Mouse (Mus musculus): ENCODE data around the gene Mgat5b.
A peak's percentile ranks its signal among the peaks of the same experiment; 100 is the strongest.

The Mgat5b gene

DNA sequence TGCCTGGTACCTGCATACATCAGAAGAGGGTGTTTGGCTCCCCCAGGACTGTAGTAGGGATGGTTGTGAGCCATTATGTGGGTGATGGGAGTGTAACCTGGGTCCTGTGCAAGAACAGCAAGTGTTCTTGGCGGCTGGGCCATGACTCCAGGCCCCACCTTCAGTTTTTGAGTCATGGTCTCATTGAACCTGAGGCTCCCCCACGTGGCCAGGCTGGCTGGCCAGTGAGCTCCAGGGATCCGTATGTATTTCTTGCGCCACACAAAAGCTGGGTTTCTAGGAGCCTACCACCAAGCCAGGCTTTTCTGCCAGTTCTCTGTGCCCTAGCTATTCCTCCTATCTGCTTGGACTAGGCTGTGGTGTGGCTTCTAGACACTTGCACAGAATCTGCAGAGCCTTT, 63.9 kb downstream of the Mgat5b start:
- DNase-seq (ENCODE audit: low spot score) = no peak

DNA sequence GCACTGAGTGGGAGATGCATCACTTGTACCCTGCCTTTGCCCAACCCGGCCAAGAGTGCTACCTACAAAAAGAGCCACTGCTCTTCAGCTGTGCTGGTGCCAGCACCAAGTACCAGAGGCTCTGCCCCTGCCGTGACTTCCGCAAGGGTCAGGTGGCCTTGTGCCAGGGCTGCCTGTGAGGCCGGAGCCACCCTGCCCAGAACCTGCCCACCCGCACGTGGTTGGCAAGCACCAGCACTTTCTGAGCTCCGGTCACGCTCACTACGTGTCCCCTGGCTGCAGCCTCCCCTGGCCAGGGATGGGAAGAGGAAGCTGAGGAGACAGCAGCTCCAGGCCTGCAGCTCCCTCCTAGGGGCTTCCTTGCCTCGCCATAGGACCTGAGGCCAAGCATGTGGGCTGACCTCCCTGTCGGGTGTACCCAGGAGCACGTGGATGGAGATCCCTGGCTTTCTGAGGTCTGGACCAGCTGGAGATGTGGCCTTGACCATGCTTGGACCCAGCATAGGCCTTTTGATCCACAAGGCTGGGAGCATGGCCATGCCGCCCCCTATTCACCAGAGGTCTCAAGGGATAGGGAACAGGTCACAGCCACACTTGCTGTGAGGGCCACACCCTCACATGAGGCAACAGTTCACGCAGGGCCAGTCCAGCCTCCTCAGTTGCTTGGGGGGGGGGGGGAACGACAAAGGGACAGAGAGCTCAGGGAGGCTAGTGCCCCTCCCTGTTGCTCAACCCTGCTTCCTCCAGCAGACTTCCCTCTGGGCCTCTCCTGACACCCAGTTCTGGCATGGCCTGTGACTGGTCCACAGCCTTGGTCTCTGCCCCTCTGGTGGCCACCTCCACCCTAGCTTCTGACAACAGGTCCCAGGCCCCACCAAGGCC, 67.1 kb downstream of the Mgat5b start:
- peak; percentile 13 for DNase-seq (ENCODE audit: low spot score)

DNA sequence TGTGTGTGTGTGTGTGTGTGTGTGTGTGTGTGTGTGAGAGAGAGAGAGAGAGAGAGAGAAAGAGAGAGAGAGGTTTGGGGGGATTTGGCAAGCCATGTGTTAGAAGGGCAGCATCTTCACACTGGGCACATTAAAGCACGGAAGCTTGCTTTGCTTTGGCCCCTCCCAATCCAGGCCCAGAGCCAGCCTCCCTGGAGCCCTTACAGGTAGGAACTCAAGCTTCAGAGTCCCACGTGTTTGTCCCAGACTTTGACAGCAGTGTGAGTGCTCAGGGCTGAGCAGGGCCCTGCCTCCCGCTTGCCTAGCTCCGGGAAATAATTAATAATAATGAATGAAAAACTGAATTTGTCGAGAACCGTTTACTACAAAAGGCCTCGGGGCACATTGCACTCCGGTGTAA, 69.5 kb downstream of the Mgat5b start:
- DNase-seq (ENCODE audit: low spot score) = no peak

DNA sequence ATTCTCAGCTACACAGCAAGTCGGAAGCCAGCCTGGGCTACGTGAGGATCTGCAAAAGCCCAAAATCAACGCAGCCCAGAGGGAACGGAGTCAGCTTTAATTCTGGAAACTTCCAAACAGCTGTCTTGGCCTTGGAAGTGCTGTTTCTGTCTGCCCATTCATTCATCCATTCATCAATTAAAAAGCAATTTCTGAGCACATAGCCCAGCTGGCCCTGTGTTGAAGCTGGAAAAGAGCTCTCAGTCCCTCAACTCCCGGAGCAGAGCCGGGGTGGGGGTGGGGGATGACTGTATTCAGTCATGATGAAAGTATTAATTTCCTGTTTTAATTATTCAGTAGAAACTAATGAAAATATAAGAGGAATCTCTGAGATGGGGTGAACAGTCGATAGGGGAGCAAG, 71.6 kb downstream of the Mgat5b start:
- DNase-seq (ENCODE audit: low spot score) = peak; percentile 1

DNA sequence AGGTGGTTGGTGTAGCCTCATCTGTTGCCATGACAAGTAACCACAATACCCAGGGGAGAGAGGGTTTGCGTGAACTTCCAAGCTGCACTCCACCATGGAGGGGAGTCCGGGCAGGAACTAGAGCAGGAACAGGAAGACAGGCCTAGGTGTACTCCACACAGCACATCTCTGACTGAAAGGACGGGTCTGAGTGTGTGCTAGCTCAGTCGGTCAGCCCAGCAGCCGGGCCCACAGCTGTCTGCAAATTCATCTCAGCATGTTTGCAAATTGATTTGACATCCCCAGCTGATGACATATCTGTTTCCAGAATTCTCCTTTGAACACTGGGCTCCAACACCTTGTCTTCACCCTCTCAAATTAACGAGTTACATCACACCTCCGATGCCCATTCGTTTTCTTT, 72.7 kb downstream of the Mgat5b start:
- DNase-seq (ENCODE audit: low spot score) = no peak

DNA sequence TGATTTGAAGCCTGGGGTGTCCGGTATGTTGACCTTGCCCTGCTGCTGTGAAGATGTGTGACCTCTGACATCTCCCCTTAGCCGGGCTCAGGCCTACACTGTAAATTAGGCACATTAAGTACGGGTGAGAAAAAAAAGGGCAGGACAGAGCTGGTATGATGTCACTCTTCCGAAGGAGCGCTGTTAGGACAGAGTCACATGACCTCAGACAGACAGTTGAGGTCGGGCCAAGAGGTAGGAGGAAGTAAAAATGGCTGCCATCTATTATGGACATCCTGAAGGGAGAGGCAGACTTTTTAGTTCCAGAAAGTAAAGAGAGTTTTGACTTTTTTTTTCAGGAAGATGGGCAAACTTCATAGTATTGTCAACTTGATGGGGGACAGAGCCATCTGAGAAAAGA, 73.3 kb downstream of the Mgat5b start:
- DNase-seq (ENCODE audit: low spot score) = no peak

DNA sequence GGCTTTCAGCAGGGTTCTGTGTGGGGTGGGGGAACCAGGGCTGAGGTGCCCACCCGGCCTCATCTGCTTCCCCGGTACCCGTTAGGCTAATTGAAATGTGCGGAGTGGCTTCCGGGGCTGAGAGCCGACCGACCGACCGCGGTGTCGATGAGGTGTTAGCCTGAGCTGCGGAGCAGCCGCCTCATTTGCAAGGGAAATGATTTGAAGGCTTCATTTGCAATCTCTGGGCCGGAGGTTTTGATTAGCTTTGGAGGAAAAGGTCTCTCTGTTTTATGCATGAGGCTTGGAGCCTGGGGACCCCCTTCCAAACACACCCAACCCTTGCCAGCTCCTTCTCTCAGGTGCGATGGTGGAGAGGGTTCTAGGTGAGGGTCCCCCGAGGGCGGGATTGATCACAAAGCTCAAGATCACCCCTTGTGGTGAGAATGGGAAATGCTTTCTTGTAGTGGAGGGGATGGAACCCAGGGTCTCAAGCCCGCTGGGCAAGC, 75.5 kb downstream of the Mgat5b start:
- no peak for DNase-seq (ENCODE audit: low spot score)

DNA sequence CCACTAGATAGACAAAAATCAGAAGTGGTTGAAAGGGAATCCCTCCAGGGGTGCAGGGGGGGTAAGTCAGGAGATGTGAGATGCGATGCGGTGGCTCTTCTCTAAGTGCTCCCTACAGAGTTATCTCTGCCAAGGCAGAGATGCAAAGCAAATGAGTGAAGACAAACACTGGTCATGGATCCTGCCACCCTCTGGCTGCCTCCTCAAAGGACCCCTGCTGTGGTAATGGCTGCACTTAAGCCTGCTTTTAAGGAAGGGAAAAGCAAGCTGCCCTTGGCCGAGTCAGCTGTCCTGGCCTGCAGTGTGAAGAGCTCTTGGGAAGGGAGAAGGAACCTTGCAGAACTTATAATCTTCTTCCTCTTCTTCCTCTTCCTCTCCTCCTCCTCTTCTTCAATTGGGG, 78.3 kb downstream of the Mgat5b start:
- no peak for DNase-seq (ENCODE audit: low spot score)

DNA sequence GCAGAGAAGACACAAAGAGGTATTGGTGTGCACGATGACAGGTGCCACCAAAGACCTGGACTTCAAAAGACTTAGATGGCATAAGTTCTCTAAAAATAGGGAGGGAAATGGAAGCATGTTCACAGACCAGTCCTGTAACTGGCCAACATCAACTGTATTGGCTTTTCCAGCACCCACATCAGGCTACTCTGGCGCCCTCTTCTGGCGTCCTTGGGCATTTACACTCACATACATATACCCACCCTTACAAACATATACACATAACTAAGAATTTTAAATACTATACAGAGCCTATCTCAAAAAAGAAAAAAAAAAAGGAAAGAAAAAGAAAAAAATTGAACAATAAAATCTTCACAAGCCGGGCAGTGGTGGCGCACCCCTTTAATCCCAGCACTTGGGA, 80.3 kb downstream of the Mgat5b start:
- DNase-seq (ENCODE audit: low spot score) = no peak

DNA sequence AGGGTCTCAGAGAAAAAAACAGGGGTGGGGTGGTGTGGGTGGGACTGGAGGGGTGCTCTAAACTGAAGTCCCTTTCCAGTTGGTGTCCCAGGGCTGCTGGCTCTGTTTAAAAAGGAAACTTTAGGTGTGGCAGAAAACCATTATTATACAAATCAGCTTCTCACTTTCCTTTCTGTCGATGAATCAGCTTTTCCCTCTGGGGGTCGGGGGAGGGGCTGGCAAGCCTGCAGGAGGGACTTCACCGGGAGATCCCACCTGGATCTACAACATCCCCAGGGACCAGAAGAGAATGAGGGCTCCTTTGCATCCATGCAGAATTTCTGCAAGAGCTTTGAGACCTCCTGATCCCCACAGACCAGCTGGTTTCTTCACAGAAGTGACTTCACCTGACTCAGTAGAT, 81.6 kb downstream of the Mgat5b start:
- no peak for DNase-seq (ENCODE audit: low spot score)

DNA sequence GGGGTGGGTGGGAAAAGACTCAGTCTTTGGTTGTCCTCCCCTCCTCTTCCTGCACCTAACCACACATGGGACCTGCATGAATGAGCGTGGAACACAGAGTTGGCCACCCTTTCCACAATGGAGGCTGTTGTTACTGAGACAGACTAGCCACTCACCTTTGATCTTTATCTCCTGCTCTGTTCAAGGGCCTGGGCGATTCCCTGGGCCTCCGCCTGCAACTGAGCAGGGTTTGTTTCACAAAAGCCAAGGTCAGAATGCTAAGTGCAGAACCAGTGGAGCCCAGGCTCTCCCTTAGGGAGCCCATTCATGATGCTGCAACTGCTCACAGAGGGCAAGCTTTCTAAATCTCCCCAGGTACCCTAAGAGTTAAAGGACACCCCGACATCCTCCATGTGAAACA, 83.1 kb downstream of the Mgat5b start:
- DNase-seq (ENCODE audit: low spot score) = no peak

DNA sequence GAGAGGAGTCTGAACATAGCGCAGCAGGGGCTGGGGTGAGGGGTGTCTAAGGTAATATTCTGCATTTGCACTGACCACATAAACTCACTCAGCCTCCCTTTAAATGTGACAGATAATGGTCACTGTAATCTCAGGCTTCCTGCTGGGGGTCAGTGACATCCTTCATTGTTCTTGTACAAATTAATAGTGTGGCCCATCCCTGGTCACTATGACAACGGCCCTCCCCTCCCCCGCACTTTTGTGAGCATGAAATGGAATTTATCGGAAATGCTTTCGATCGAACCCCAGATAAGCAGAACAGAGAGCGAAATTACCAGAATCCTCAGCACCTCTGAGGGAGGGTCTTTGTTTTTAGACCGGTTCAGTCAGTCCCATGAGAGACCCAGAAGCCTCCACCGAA, 84.8 kb downstream of the Mgat5b start:
- DNase-seq (ENCODE audit: low spot score) = no peak

DNA sequence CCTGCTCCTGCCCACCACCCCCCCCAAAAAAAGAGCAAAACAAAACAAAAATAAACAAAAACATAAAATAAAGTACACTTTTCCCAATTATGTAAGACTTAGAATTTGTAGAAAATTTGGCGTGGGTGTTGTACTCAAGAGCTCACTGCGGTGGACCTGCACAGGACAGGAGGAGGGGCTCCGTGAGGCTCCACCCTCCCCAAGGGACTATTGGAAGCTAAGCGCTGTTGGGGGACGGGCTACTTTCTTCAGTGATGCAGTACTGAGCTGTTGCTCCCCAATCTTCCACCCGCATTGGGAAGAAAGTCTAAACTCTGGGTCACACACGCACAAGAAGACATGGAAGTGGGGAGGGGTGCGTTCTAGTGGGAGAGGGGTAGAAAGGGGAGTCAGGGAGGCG, 85.6 kb downstream of the Mgat5b start:
- no peak for DNase-seq (ENCODE audit: low spot score)

DNA sequence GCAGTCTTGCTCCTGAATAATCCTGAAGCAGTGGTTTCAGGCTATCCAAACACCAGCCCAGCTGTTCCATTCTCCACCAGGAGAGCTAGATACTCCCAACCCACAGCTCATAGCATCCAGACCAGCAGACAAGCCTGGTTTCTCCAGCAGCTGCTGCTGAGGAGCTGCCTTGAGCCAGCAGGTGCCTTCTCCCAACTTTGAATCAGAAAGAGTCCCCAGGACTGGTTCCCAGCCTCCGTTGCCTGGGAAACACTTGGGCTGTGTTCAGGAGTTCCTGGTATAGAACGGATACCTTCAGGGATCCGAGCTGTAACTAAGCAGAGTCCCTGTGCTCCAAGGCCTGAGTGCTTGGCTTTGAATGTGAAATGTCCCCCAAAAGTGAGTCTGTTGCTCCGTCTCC, 98.8 kb downstream of the Mgat5b start:
- DNase-seq (ENCODE audit: low spot score) = no peak

DNA sequence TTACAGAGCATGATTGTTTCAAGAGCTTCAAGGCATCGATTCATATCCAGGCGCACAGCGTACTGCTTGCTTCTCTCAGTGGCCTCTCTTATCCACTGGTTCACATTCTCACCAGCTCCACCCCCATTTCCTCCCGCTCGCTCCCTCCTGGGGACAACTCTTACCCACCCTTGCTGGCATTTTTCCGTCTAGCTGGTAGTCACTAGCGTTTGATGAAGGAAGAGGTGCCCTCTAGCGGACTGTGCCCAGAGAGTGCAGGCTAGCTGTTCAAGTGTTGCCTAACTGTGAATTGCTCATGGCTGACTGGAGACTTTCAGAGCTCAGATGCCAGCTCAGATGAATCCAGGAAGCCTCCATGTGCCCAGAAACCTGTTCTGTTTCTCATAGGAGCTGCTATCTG, 99.7 kb downstream of the Mgat5b start:
- peak; percentile 78 for DNase-seq (ENCODE audit: low spot score)

DNA sequence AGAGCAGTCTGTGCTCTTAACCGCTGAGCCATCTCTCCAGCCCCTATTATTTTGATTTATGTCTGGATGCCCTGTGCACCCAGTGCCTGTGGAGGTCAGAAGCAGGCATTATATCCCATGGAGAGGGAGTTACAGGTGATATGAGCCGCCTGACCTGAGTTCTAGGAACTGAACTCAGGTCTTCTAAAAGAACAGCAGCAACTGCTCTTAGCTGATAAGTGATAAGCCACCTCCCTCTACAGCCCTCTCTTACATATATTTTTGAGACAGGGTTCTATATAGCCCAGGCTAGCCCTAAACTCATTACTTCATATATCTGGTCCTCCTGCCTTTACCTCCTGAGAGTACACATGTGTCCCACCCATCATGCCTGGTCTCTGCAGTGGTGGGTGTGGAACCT, 102.4 kb downstream of the Mgat5b start:
- DNase-seq (ENCODE audit: low spot score) = no peak

DNA sequence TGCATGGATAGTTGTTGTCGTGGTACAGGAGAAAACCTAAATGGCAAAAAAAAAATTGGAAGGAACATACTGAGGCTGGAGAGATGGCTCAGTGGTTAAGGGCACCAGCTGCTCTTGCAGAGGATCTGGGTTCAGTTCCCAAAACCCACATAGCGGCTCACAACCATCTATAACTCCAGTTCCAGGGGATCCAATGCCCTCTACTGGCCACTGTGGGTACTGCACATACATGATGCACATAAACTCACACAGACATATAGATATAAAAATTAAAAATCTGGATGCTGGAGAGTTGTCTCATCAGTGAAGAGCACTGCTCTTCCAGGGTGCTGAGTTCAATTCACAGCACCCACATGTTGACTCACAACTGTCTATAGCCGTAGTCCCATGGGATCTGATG, 104.9 kb downstream of the Mgat5b start:
- no peak for DNase-seq (ENCODE audit: low spot score)

DNA sequence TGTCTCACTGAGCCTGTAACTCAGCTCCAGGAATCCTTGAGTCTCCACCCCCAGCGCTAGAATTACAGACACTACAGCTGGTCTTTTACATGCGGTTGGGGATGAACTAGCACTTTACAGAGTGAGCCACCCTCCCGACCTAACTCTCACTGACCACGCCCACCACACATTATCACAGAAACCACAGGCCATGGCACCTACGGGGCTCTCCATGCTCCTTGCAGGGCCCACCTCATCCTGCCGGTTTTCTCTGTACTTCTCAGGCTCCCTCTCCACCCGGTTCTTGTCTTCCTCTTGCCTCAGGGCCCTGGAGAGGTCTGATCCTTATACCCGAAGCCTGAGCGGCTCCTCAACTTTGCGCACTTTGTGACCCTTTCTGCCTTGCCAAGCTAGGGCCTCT, 109.0 kb downstream of the Mgat5b start:
- no peak for DNase-seq (ENCODE audit: low spot score)

DNA sequence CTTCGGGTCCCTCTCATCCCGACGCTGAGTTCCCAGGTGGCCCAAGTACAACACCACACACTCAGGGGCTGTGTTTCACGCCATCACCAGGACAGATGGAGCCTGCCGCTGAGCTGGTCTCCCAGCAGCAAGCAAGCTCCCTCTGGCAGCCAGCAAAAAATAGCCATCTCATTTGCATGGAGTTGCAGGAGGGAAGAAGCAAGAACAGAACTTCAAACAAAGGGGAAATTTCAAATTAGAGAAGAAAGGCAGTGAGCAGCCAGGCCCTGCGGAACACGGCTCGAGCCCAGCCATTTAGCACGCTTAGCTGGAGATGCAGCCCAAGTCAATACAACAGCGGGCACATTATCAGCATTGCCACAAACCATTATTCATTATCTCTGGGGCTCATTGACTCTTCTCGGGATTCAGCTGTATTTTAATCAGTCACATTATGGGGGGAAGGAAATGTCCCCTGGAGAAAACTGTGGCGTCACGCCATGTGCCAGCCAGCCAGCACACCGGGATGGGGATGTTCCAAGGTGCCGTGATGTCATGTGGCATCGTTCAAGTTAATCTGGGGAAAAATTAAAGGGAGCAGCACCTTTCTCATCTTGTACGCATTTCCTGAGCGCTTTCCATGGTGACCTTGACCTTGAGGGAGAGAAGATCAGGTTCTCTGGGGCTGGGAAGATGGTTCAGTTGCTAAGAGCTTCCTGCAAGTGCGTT, 110.4 kb downstream of the Mgat5b start:
- DNase-seq (ENCODE audit: low spot score) = no peak

DNA sequence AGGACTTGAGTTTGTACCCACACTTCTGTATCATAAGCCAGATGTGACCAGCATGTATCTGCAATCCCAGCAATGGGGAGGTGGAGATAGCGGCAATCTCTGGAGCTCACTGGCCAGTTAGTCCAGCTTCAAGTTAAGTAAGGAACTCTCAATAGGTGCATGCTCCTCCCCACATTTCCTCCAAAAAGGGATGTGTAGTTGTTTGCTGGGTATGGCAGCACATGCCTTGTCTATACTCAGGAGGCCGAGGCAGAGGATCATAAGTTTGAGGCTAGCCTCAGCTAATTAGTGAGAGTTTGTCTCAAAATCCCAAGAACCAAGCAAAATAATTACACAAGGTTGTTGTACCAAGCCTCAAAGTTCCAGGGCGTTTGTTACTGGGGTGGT, 110.9 kb downstream of the Mgat5b start:
- DNase-seq (ENCODE audit: low spot score) = no peak

DNA sequence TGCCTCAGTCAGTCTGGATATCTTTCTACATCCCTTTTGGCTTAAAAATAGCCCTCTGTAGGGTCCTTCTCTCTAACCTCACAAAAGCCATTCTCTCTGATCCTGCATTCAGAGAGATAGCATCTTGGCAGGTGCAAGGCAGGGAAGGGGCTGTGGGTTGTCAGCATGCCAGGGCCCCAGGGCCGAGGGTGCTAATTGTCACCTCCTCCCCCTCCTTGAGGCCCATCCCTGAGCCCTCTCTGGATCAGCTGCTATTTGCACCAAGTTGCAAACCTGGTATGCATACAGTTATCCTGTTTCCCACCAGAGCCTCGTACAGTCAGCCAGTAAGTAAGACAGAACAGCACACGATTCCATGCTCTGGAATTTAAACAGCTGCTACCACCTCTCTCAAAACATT, 111.4 kb downstream of the Mgat5b start:
- DNase-seq (ENCODE audit: low spot score) = no peak

DNA sequence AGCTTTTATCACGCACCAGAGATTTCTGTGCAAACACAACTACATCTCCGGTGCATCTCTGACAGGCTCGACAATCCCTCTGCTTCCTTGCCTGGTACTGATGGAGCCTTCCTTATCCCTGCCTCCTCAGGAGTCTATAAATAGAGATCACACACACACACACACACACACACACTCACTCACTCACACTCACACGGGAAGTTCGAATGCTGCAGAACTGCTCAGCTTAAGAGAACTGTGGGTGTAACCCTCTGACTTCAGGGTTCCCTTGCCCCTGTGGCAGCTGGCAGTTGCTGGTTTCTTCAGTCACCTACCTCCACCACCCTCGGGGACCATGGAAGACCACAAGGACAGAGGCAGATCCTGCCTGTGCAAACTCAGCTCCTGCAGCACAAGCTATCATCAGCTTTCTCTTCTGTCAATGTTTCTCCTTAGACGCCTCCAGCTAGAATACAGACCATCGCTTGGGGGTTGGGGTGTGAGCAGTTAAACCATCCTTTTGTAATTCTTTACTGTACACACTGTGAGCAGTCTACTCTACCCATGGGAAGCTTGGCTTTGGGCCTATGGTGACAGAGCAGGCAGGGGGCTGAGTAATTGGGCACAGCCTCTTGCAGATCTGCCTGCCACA, 111.9 kb downstream of the Mgat5b start:
- no peak for DNase-seq (ENCODE audit: low spot score)

DNA sequence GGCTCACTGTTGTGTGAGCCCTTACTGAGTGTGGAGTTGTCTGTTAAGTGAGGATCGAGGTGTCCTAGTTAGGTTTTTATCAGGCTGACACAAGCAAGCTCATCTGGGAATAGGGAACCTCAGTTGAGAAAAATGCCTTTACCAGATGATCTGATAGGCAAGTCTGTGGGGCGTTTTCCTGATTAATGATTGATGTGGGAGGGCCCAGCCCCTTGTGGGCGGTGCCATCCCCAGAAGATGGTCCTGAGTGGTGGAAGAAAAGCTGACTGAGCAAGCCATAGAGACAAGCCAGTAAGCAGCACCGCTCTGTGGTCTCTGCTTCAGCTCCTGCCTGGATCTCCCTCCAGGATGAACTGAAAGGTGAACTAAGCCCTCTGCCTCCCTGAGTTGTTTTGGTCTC, 112.6 kb downstream of the Mgat5b start:
- no peak for DNase-seq (ENCODE audit: low spot score)

Data from lung, postnatal 25 days (tissue).